Mouse (Mus musculus): ENCODE measurements around the gene Nrl.

- TF ChIP-seq CTCF (IDR thresholded peaks at IDR 0.05; ENCODE audit: low read depth, low read length) (no peak), POLR2A (IDR thresholded peaks at IDR 0.05; ENCODE audit: extremely low read depth, insufficient read depth, low read length) (no peak)
Observed at GRCm38 (mm10) chr14:55520451-55521361, 4.1 kb downstream of the Nrl start.

Data from liver, adult 2 months (tissue).